Mouse (Mus musculus): ENCODE results near the gene Gimap7.
"Not testable (repeated sequence)": the region's sequence is repeated elsewhere in the genome, so short reads cannot be mapped to it uniquely, and the experiment has no call there.

Gene Gimap7

DNA sequence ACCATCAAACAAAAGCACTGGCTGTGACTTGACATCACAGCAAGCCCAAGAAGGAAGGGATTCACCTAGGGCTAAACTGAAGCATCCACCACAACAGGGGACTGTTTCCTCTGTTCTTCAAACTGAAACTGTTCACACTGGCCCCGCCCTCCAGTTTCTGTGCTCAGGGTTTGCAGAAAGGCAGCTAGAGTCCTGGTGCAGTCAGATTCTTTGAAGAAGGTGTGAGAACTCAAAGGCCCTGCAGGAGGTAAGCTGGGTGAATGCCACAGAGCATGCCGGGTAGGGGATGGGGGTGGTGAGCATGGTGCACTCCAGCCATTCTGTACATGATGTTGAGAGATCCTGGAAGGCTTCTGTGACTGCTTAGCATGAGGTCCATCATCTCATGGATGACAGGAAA is at the start of gene Gimap7, which contains the start of gene Gm28053:
Gene Gimap7 (plus strand): TSS at position 167 of the 400 bp plus-strand sequence.
Gene Gm28053 (plus strand): TSS at position 153 of the 400 bp plus-strand sequence.
- DNase-seq (ENCODE audit: low read depth, low spot score) = no peak

DNA sequence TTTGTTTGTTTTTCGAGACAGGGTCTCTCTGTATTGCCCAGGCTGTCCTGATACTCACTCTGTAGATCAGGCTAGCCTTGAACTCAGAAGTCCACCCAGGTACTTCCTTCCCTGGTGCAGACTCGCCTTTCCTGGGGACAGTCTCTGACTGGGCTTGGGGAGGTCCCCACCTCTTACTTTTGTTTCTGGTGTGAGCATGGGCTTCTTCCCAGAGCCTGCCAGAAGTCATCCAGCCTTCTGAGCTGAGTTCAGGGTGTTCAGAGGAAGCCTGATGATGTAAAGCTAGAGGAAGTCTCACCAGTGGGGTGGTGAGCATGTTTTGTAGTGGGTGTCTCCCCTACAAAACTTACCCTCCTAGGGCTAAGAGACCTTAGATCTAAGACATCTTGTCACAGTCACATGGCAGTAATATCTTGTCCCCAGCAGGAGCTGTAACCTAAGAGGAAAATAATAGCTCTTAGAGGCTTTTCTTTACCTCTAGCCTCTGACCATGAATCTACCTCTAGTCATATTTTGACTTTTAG is 48.9 kb upstream of the Gimap7 start:
- no peak for DNase-seq (ENCODE audit: low read depth, low spot score)

DNA sequence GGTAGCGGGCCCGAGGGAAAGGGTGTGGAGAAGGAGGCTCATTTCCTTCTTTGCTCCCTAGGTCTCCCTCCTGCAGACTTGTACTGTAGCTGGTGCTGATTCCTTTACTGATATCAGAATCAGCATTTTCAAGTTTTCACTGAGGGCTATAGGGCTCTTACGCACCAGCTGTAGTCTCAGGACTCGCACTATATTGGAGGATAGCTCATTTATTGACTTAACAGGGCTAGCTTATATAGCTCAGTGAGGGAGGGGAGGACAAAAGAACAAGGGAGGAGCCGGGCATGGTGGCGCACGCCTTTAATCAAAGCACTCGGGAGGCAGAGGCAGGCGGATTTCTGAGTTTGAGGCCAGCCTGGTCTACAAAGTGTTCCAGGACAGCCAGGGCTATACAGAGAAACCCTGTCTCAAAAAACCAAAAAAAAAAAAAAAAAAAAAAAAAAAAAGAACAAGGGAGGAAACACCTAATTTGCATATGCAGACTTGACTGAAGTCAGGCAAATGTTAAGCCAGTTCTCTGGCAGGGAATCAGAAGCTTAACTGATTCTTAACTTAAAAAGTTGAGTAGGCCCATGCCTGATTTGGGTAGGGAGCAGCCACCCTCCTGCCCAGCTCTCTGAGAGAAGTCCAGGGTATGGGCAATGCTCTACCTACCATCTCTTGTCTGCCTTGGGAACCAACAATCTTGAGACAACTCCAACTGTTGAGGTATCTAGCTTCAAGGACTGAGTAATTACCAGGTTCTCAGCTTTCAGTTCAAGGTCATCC is 43.9 kb upstream of the Gimap7 start:
- DNase-seq (ENCODE audit: low read depth, low spot score) = no peak

DNA sequence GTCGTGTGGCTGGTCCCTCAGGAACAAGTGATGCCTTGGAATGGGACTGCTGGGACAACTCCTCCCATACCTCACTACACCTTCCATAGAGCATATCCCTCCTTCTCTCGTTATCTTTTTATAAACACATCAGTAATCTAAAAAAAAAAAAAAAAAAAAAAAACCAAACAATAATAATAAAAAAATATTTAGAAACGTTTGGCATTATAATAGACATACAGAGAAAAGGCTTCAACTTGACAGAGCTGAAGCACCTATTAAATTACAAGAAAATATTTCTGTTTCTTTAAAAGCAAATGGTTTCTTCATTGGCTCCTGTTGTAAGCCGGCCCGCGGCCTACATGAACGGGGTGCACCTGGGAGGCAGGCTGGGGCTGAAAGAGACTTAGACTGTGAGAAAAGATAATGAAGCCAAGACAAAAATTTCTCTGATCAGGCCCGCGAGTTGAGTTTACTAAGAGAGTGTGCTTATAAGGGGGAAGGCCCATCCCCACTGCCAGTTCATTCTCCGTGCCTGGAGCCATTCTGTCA is 43.0 kb upstream of the Gimap7 start:
- no peak for DNase-seq (ENCODE audit: low read depth, low spot score)

DNA sequence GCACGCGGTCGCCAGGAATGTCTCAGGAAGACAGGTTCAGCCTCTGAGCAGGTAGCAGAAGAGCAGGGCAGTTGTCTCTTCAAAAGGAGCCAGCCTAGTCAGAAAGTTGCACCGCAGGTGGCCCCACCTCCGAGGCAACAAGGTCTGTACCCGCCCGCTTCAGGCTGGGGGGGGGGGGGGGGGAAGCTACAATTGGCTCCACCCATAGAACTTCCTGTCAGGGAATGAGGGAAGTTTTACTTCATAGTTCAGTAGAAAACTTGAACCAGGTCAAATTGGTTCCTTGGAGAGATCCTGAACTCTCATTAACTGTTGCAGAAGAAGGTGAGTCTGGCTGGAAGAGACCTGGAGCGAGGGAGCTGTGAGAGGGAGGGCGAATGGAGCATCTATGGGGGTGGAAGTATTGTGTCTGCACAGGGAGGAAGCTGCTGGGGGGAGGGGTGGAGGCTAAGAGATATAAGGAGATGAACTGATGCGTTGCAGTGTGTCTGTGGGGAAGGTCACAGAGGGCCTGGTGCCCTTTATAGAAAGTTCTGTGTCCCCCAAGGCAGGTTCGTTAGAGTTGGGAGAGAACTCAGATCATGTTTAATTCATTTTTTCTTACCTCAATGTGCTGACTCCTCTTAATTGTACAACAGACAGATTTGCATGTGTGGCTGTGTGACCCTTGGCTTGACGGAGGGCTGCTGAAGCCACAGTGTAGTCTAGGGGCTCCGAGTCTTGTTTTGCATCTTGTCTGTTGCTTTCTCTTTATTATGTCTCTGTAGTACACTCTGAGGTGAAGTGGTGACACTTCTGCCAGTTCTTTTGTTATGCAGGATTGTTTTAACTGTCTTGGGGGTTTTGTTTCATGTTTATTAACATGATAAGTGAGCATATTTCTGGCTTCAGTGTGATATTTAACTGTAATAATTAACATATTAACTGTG is 42.2 kb upstream of the Gimap7 start, which contains the start of gene Gimap9:
Gene Gimap9 (plus strand): TSS at position 199 of the 929 bp plus-strand sequence.
- no peak for DNase-seq (ENCODE audit: low read depth, low spot score)

DNA sequence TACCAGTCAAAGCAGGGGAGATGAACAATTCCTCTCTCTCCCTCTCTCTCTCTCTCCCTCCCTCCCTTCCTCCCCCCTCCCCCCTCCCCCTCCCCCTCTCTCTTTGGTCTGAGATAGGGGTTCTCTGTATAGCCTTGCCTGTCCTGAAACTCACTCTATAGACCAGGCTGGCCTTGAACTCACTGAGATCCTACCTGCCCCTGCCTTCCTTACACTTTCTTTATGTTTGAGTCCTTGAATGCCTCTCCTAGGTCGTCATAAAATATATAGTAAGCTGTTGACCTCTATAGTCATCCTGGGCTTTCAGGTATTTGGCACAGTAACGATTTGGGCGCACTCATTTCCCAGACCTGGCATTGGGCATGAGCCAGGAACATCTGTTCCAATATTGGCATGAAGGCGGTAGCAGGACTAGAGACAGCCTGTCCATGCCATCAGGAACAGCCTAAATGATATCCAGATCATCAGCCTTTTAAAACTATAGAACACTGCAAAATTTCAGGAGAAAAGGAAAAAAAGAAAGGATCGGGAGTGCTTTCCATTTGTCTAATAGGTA is 41.5 kb upstream of the Gimap7 start:
- no peak for DNase-seq (ENCODE audit: low read depth, low spot score)

DNA sequence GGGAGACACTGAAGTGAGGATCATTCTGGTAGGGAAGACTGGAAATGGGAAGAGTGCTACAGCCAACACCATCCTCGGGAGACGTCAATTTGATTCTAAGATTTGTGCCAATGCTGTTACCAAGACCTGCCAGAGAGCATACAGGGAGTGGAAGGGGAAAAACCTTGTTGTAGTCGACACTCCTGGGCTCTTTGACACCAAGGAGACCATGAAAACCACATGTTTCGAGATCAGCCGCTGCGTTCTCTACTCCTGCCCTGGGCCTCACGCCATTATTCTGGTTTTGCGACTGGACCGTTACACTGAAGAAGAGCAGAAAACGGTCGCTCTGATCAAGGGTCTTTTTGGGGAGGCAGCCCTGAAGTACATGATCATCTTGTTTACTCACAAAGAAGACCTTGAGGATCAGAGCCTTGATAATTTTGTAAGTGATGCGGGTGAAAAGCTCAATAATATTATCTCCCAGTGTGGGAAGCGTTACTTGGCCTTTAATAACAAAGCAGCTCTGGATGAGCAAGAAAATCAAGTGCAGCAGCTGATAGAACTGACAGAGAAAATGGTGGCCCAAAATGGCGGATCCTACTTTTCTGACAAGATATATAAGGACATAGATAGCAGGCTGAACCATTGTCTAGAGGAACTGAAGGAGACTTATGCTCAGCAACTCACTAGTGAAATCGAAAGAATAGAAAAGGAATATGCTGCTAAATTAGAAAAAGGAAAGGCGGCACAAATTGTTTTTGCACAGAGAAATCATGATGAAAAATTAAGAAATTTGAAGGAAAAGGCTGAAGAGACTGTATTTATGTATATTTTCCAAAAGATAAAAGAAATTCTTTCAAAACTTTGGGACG is 40.7 kb upstream of the Gimap7 start:
- DNase-seq (ENCODE audit: low read depth, low spot score) = no peak

DNA sequence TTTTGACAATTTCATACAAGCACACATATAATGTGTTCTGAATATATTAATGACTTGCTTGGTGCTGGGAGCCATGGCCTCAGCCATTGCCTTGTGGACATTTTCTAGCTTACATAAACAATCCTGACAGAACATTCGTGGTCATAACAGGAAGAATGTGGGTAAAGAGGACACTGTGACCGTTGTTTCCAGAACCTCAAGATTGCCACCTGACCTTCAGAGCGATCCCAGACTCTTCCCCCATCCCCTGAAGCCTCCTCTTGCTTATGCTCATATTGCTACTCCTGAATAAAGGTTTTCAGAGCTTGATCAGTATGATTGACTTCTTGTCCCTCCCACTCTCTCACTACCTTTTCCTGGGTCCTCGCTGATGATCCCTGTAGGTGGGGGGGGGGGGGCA is 40.0 kb upstream of the Gimap7 start:
- DNase-seq (ENCODE audit: low read depth, low spot score) = no peak

DNA sequence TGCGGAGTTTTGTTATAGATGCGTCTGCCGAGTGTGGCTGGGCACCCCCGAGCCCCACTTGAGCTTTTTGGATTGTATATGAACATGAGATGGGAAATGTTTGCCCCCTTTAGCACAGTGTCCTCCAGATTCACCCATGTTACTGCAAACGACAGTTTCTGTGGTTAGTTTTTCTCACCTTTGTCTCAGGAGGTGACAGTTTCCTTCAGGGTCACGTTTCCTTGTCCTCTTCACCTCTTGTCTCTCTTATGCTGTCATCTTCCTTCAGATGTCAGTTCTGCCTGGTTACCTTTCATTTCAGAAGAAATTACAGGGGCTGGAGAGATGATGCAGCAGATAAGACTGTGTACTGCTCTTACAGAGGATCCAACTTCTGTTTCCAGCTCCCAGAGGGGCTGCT is 38.7 kb upstream of the Gimap7 start:
- no peak for DNase-seq (ENCODE audit: low read depth, low spot score)

DNA sequence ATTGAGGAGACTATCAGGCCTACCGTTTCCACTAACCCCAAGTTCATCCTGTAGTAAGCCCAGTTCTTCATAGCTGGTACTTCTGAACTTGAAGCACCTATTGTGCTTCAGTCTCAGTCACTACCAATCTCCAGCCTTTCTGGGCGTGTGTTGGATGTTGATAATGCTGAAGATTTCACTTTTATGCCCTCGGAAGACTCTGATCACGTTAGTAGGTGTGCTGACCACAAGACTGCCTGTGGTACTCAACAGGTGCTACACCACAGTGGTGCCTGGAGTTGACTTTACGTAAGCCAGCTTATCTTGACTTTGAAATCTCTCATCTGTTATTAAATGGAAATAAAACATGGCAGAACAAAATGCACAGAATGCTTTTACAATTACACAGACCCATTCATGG is 38.0 kb upstream of the Gimap7 start:
- DNase-seq (ENCODE audit: low read depth, low spot score) = no peak

DNA sequence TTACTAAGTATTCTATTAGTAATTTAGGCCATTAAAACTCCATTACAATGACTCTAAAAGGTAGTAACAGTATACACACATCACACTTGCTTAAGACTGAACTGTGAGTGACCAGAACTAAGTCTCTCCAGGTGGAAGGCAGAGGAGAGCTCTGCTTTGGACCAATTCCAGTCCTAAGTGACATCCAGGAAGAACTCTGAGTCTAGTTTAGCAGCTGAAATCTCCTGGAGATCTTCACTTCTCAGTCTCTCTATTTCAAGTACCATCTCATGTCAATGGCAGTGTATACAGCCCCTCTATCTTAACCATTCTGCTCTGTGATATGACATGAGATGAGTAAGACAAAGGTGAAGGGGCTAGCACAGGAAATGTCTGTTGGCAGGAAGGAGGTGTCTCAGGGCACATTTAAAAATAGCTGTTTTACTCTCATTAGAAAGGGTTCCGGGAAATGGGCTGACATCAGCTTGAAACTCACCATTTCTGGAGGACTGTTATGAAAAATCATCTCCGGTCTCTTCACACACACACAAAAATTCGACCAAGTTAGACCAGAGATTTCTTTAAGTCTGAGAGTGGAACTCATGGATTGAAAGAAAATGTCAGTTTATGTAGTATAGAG is 36.8 kb upstream of the Gimap7 start:
- DNase-seq (ENCODE audit: low read depth, low spot score) = no peak

DNA sequence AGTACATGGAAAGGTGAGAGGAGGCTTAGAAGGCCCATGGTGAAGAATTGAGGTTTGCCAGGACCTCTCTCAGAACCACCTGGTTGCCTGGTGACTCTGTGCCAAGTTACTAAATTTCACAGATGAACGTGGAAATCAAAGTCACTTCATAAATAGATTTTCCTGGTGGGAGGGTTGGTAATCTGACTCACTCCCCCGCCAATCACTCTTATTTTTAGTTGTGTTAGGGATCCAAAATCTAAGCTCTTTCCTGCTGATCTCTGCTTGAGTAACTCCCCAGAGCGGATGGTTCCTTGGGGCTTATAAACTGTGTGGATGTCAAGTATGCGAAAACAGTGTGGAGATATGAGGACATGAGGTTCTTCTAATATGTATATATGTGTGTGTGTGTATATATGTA is 36.1 kb upstream of the Gimap7 start:
- DNase-seq (ENCODE audit: low read depth, low spot score) = no peak

DNA sequence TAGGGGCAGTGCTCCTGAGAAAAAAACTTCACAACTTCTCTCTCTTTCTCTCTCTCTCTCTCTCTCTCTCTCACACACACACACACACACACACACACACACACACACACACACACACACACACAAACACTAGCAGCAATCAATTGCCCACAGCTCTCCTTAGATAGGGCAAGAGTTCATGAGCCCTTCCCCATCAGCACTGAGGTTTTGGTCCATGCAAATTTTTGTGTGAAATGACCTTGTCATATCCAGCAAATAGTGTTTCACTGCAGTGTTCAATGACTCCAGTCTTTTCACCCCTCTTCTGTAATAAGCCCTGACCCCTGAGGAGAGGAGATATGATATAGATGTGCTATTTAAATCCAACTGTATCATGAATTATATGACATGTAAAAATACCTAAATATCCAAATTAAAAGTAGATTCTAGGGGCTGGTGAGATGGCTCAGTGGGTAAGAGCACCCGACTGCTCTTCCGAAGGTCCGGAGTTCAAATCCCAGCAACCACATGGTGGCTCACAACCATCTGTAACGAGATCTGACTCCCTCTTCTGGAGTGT is 35.1 kb upstream of the Gimap7 start:
- not testable (repeated sequence) for DNase-seq (ENCODE audit: low read depth, low spot score)

DNA sequence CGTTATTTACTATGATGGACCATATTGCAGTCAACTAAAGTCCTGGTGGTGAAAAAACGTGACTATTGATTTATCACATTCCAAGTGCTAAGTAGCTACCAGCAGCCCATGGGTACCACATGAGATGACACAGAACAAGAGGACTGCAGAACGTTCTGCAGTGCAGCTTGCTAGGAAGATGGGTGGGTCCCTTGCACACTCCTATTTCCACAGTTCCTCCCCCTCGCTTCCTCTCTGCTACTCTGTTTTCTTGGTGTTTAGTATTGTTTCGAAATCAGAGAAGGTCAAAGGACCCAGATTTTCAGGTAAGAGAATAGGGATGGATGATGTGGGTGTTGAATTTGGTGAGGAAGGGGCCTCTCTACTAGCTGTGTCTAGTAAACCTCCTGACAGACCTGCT is 34.1 kb upstream of the Gimap7 start, which contains the start of gene Gimap4:
Gene Gimap4 (plus strand): TSS at position 231 of the 400 bp plus-strand sequence.
- no peak for DNase-seq (ENCODE audit: low read depth, low spot score)

DNA sequence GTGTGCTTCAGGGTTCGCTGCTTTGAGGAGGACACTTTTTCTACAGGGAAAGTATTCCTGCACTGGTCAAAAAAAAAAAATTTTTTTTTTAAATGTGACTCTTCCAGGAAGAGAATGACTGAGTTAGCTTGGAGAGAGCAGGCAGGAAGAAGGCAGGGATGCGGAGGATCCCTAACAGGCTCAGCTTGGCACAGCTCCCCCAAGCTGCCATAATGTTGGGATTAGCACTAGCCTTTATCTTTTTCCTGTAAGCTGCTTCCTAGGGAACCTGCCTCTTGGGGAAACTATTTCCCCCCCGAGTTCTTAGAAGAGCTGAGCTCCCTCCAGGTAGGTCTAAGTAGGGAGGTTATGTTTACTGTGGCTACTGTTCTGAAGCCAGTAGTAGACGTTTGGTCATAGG is 33.6 kb upstream of the Gimap7 start:
- no peak for DNase-seq (ENCODE audit: low read depth, low spot score)

DNA sequence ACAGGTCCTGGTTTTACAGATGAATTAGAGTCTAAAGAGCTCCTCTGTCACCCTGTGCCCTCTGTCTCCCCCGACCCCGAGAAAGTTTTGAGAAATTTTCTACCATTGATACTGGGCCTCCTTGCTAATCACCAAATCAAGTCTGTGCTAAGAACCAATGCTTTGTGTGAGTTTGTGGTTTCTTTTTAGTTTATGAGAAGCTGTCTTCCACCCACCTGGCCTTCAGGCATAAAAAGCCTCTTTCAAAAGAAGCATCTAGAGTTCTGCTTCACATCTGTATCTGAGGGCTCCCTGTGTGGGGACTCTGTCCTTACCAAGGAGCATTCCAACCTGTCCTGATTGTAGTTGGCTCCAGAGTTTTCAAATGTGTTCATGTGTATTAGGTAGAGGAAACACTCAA is 33.2 kb upstream of the Gimap7 start:
- no peak for DNase-seq (ENCODE audit: low read depth, low spot score)

DNA sequence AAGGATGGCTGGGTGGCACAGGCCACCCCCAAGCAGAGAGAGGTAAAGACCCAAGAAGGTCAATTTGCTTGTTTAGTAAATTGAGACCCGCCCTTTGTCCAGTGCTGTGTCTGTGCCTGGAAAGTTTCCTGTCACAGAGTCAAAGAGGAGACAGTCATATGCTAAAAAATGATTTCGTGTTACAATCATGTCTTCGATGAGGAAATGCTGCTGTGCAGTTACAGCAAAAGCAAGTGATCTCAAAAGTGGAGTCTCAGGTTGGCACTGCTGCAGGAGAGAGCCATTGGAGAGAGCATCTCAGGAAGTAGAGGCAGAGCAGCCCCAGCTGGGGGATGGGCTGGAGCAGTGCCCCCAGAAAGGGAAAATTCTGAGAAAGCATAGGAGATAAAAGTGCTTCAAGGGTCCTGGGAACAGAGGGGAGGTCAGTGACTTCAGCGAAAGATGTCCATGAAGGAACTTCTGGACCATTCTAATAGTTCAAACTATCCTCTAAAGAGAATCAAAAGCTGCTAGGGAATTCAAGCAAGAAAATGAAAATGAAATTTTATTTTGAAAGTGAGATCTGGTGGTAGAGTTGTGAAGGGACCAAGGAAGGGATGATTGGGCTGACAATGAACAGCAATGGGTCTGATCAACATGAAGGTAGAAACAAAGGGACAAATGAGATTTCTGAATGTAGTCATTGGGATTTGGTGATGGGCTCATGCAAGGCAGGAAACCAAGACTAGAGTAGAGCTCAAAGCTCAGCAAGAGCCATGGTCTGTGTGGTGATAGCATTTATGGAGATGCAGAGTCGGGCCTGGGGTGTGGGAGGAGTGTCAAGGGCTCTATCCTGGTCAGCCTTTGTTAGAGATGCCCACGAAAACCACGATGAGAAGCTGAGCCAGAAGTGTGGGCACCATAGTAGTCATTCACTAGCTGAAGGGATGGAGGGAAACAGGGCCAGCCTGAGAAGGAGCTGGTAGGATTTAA is 32.4 kb upstream of the Gimap7 start:
- no peak for DNase-seq (ENCODE audit: low read depth, low spot score)

DNA sequence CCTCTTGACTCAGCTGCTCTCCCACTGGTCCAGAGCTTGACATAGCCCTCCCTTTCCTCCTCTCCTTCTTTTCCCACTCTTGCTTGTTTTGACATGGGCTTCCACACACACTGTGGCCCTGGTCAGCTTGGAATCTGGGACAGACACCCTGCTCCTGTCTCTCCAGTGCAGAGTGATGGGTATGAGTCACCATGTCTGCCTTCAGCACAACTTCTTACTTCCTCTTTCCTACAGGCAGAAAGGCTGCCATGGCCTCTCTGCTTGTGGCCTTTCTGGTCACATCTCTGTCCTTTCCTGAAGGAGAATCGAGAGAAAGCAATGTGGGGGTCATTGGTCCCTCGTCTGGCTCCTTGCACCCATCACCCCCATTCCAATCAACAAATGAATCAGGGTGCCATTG is 31.3 kb upstream of the Gimap7 start:
- DNase-seq (ENCODE audit: low read depth, low spot score) = no peak

DNA sequence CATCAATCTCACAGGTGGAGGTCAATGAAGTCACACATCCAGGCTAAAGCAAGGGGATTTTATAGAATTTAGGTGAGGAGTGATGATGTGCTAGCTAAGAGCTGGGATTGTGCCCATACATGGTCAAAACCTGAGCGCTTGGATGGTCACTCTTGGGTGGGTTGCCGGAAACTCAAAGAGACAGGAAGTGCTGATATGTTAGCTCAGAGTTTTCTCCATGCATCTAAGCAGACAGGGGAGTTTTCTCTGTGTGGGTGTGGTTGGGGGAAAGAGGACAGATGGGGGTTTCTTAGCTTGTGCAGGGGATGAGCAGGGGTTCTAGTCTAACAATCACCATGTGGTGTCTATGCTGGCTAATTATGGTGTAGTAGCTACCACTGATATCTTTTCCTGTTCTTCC is 29.1 kb upstream of the Gimap7 start:
- DNase-seq (ENCODE audit: low read depth, low spot score) = no peak
